Mouse (Mus musculus) limb, embryonic 15.5 days (tissue): Measurements from ENCODE around the gene Gm20824. TPM values are rescaled to one million over a fixed set of nuclear protein-coding genes. Genes with fewer than 3 reads are reported as not detected.
"Not testable (repeated sequence)": the region's sequence is repeated elsewhere in the genome, so short reads cannot be mapped to it uniquely, and the experiment has no call there.

Experiments used
- ATAC-seq: fragments of 200-750 bp; cut with Nextera tagmentation; 2 replicates; pipeline ENCODE4 v1.8.0; 2017; ENCODE audit warnings: low read depth, moderate TSS enrichment; ENCODE audit not compliant: insufficient number of reproducible peaks, low FRiP score, low TSS enrichment
- H3K27ac ChIP-seq: fragments of 300-500 bp; sonication (generic); 2 replicates; pipeline ENCODE4 v1.5.1; 2015; ENCODE audit warnings: moderate library complexity, mild to moderate bottlenecking, inconsistent platforms
- H3K27me3 ChIP-seq: fragments of 300-500 bp; sonication (generic); 2 replicates; pipeline ENCODE4 v1.6.1; 2015; ENCODE audit warnings: inconsistent platforms
- H3K36me3 ChIP-seq: fragments of 300-500 bp; sonication (generic); 2 replicates; pipeline ENCODE4 v1.6.1; 2015; ENCODE audit warnings: inconsistent platforms
- H3K4me1 ChIP-seq: fragments of 300-500 bp; sonication (generic); 2 replicates; pipeline ENCODE4 v1.6.1; 2015; ENCODE audit warnings: inconsistent platforms
- H3K4me2 ChIP-seq: fragments of 300-500 bp; sonication (generic); 2 replicates; pipeline ENCODE4 v1.6.1; 2015; ENCODE audit warnings: mild to moderate bottlenecking, inconsistent platforms
- H3K4me3 ChIP-seq: fragments of 300-500 bp; sonication (generic); 2 replicates; pipeline ENCODE4 v1.5.1; 2015; ENCODE audit warnings: mild to moderate bottlenecking, inconsistent platforms
- H3K9ac ChIP-seq: fragments of 300-500 bp; sonication (generic); 2 replicates; pipeline ENCODE4 v1.6.1; 2015; ENCODE audit warnings: inconsistent platforms
- H3K9me3 ChIP-seq: fragments of 300-500 bp; sonication (generic); 2 replicates; pipeline ENCODE4 v1.6.1; 2016; ENCODE audit warnings: inconsistent platforms
- WGBS: fragments of 180-500 bp; shearing (Covaris S2); methylation state at CpG from one replicate; pipeline ENCODE4 v1.1.7; 2015; 5-methylcytosine and 5-hydroxymethylcytosine counted together
- polyA plus RNA-seq: library from polyadenylated mRNA; unstranded; fragments of >200 nt; fragmentation: Nextera tagmentation; extraction: Ambion mirVana; gene quantifications from 2 replicates; pipeline ENCODE4 v1.2.1, GENCODE M21; 2015

Gene Gm20824
- not detected in 2 replicates for polyA plus RNA-seq

DNA sequence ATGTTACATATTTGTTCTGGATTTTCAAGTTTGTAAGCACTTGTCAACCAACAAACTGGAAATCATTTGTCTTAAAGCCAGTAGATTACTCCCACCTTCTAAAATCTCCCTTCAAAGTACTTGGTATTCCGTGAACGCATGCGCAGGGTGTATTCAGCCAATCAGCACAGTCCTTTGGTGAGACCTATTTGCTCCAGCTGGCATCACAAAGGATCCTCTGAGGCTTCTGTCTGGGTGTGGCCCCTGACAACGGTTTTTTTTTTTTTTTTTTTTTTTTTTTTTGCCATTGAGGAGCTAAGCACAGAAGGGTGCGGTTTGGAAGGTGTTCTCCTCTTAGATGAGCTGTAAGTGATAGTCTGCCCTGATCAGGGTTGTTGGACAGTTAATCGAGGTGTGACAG, at the start of gene Gm20824:
TSS of gene Gm20824 (plus strand) at position 301 of the 400 bp plus-strand sequence.
- H3K27ac ChIP-seq, H3K9ac ChIP-seq, ATAC-seq, H3K4me3 ChIP-seq, H3K9me3 ChIP-seq, H3K4me2 ChIP-seq, H3K36me3 ChIP-seq, H3K27me3 ChIP-seq, H3K4me1 ChIP-seq: not testable (repeated sequence)
- WGBS: no CpG with 5 or more reads among the region's 6 CpGs

Other genes with a start within 250 kb of the Gm20824 start
- not detected in 2 replicates for gene Gm20825, start 186.4 kb upstream of the Gm20824 start, polyA plus RNA-seq